Comparison of ENCODE assay signal across 7 mouse cellular contexts in genomic region chr2:80446308-80447151, GRCm38 (mm10). TPM values are rescaled to one million over a fixed set of nuclear protein-coding genes. Genes with fewer than 3 reads are reported as not detected.
DNase-seq lines count a peak whose midpoint lies in the region; ATAC-seq lines count a peak whose summit lies in the region.

No protein-coding gene starts in this region.

- H3K9ac ChIP-seq in hindbrain, embryonic 14.5 days = peak overlapping the region; percentile 65
- peak overlapping the region; percentile 64 for H3K9ac ChIP-seq in midbrain, embryonic 11.5 days (ENCODE audit: low read length)
- H3K9ac ChIP-seq in stomach, embryonic 15.5 days = peak overlapping the region; percentile 5; the same call in 1 of the 2 replicates

- peak; percentile 73 for ATAC-seq in hindbrain, embryonic 14.5 days (ENCODE audit: low FRiP score)
- ATAC-seq in midbrain, embryonic 11.5 days (ENCODE audit: low FRiP score) = peak; percentile 67
- ATAC-seq in stomach, embryonic 15.5 days (ENCODE audit: insufficient read depth, low FRiP score, low read depth) = peak; percentile 44

- H3K4me1 ChIP-seq in hindbrain, embryonic 14.5 days (replicated peaks; ENCODE audit: control insufficient read depth, insufficient read depth, low read length) = 0 out of 2 replicates have a peak, but pooled peaks cover 4% of the 10 kb centered on the region
- H3K4me1 ChIP-seq in midbrain, embryonic 11.5 days (ENCODE audit: control insufficient read depth, insufficient read depth, low read length) = peaks cover 6% of the 10 kb centered on the region; the same call in 1 of the 2 replicates
- peaks cover 12% of the 10 kb centered on the region; the same call in 1 of the 2 replicates for H3K4me1 ChIP-seq in stomach, embryonic 15.5 days

- H3K36me3 ChIP-seq in hindbrain, embryonic 14.5 days (replicated peaks; ENCODE audit: control insufficient read depth, insufficient read depth) = no peaks in the 10 kb centered on the region
- no peaks in the 10 kb centered on the region for H3K36me3 ChIP-seq in midbrain, embryonic 11.5 days (ENCODE audit: control insufficient read depth, insufficient read depth, low read length)
- no peaks in the 10 kb centered on the region for H3K36me3 ChIP-seq in stomach, embryonic 15.5 days

- H3K4me3 ChIP-seq in hindbrain, embryonic 14.5 days (replicated peaks; ENCODE audit: low read length) = peak overlapping the region; percentile 49
- H3K4me3 ChIP-seq in midbrain, embryonic 11.5 days (ENCODE audit: low read depth, low read length) = peak overlapping the region; percentile 48
- H3K4me3 ChIP-seq in stomach, embryonic 15.5 days (replicated peaks) = peak overlapping the region; percentile 62

- H3K27ac ChIP-seq in hindbrain, embryonic 14.5 days = no peak overlapping the region
- H3K27ac ChIP-seq in midbrain, embryonic 11.5 days (ENCODE audit: low read depth, low read length) = no peak overlapping the region
- no peak overlapping the region for H3K27ac ChIP-seq in stomach, embryonic 15.5 days

- WGBS in hindbrain, embryonic 14.5 days = under 1% methylated on average over 54 of the region's 54 CpGs
- under 1% methylated on average over 54 of the region's 54 CpGs for WGBS in midbrain, embryonic 11.5 days
- under 1% methylated on average over 54 of the region's 54 CpGs for WGBS in stomach, embryonic 15.5 days

- peak; percentile 46 for DNase-seq in adrenal gland, postnatal 10 days
- DNase-seq in cerebellum, adult 9-10 months = peak; percentile 51
- DNase-seq in frontal cortex, postnatal 25 days (ENCODE audit: low spot score in 2 of 2) = peak; percentile 15
- no peak for DNase-seq in hindbrain, embryonic 14.5 days (ENCODE audit: low spot score)
- peak; percentile 12 to 22 for DNase-seq in left cerebral cortex, adult 8-10 months (ENCODE audit: low spot score in 2 of 2)
- DNase-seq in midbrain, embryonic 11.5 days (ENCODE audit: low spot score, missing footprints) = peak; percentile 97

- H3K9me3 ChIP-seq in hindbrain, embryonic 14.5 days (ENCODE audit: control insufficient read depth, low read length) = no peaks in the 10 kb centered on the region
- peaks cover 3% of the 10 kb centered on the region; the same call in 1 of the 2 replicates for H3K9me3 ChIP-seq in midbrain, embryonic 11.5 days (ENCODE audit: control insufficient read depth, low read length)
- no peaks in the 10 kb centered on the region for H3K9me3 ChIP-seq in stomach, embryonic 15.5 days

- peak overlapping the region; percentile 95 for H3K4me2 ChIP-seq in hindbrain, embryonic 14.5 days (replicated peaks)
- H3K4me2 ChIP-seq in midbrain, embryonic 11.5 days = peak overlapping the region; percentile 90
- peak overlapping the region; percentile 100 for H3K4me2 ChIP-seq in stomach, embryonic 15.5 days

- peaks cover 17% of the 10 kb centered on the region for H3K27me3 ChIP-seq in hindbrain, embryonic 14.5 days (ENCODE audit: control insufficient read depth, insufficient read depth, low read length)
- no peaks in the 10 kb centered on the region; the same call in 1 of the 2 replicates for H3K27me3 ChIP-seq in midbrain, embryonic 11.5 days (ENCODE audit: control insufficient read depth, insufficient read depth, low read length)
- peaks cover 16% of the 10 kb centered on the region; the same call in 1 of the 2 replicates for H3K27me3 ChIP-seq in stomach, embryonic 15.5 days (replicated peaks)

RNA-seq across cellular contexts. Expression of gene Frzb, which starts 0.9 kb away (rescaled TPM):
- total RNA-seq in adrenal gland, postnatal 10 days (2021) = 10 to 100 TPM; 56.8 to 63.0 TPM
- polyA plus RNA-seq in hindbrain, embryonic 14.5 days (2014; fragmentation: Nextera tagmentation; extraction: Ambion mirVana) = 16.6 and 19.1 TPM in 2 replicates
- total RNA-seq in left cerebral cortex, adult 8-10 months (2022) = 10 to 100 TPM; 17.9 to 26.9 (median 24.6) TPM
- 10.6 and 11.4 TPM in 2 replicates for polyA plus RNA-seq in midbrain, embryonic 11.5 days (2014; fragmentation: Nextera tagmentation; extraction: Ambion mirVana)
- polyA plus RNA-seq in stomach, embryonic 15.5 days (2015; fragmentation: Nextera tagmentation; extraction: Ambion mirVana) = 4.7 and 5.0 TPM in 2 replicates

Comparison
In these comparisons a context has a peak if more than half of its experiments do, and no peak if none do; other contexts are left out.
1. H3K9ac ChIP-seq: peak in every context shown above with its lines; median percentile 65 in hindbrain, embryonic 14.5 days; 64 in midbrain, embryonic 11.5 days; 5 in stomach, embryonic 15.5 days.